ENCODE assay signal across 8 mouse cellular contexts in genomic region chr2:34784085-34784484, GRCm38 (mm10). TPM values are rescaled to one million over a fixed set of nuclear protein-coding genes. Genes with fewer than 3 reads are reported as not detected.
A peak's percentile ranks its signal among the peaks of the same experiment; 100 is the strongest.
DNase-seq lines count a peak whose midpoint lies in the region.

No protein-coding gene starts in this region.

- intact Hi-C loops in left cerebral cortex, postnatal 14 days (cut with DNase I): no loop called here

- peak; percentile 34 to 36 for DNase-seq in left cerebral cortex, postnatal 14 days (ENCODE audit: low spot score in 2 of 2)
- no peak for DNase-seq in left cerebral cortex, adult 8-10 months (ENCODE audit: low spot score in 2 of 2)
- peak; percentile 79 for DNase-seq in R1 (ENCODE audit: low read depth, low spot score)
- peak; percentile 59 for DNase-seq in embryo, embryonic 10 days (ENCODE audit: low spot score)
- DNase-seq in kidney, adult 8-10 months: peak; percentile 23 to 61
- DNase-seq in lung, postnatal 4 days: peak; percentile 32 to 64
- peak; percentile 69 for DNase-seq in thymus, postnatal 25 days
- DNase-seq in ovary, postnatal 10 days (ENCODE audit: low spot score): no peak

RNA-seq across cellular contexts. Expression of gene Hspa5, which starts 12.3 kb away (rescaled TPM):
- total RNA-seq in left cerebral cortex, postnatal 14 days (2021): 100 to 1,000 TPM; 260 to 334 TPM
- 100 to 1,000 TPM; 180 to 225 (median 222) TPM for total RNA-seq in left cerebral cortex, adult 8-10 months (2022)

RNA-seq across cellular contexts. Expression of gene Rabepk, which starts 15.6 kb away (rescaled TPM):
- total RNA-seq in left cerebral cortex, postnatal 14 days (2021): 10 to 100 TPM; 25.8 to 26.2 TPM
- total RNA-seq in left cerebral cortex, adult 8-10 months (2022): 10 to 100 TPM; 31.8 to 36.6 (median 32.6) TPM

RNA-seq across cellular contexts. Expression of gene Gapvd1, which starts 29.1 kb away (rescaled TPM):
- 100 to 1,000 TPM; 105 to 106 TPM for total RNA-seq in left cerebral cortex, postnatal 14 days (2021)
- 10 to 100 TPM; 92.9 to 97.7 (median 96.1) TPM for total RNA-seq in left cerebral cortex, adult 8-10 months (2022)

RNA-seq across cellular contexts. Expression of gene Fbxw2, which starts 42.0 kb away (rescaled TPM):
- total RNA-seq in left cerebral cortex, postnatal 14 days (2021): 10 to 100 TPM; 90.7 to 98.6 TPM
- 10 to 100 TPM; 84.5 to 99.0 (median 96.9) TPM for total RNA-seq in left cerebral cortex, adult 8-10 months (2022)

RNA-seq across cellular contexts. Expression of gene Gm34653, which starts 48.7 kb away (rescaled TPM):
- total RNA-seq in left cerebral cortex, postnatal 14 days (2021): not detected
- not detected for total RNA-seq in left cerebral cortex, adult 8-10 months (2022)

Comparison
In these comparisons a context has a peak if more than half of its experiments do, and no peak if none do; other contexts are left out.
1. DNase-seq: peak in left cerebral cortex, postnatal 14 days (2 of 2), R1 (single experiment), embryo, embryonic 10 days (single experiment), kidney, adult 8-10 months (2 of 2), lung, postnatal 4 days (2 of 2) and thymus, postnatal 25 days (single experiment); none in left cerebral cortex, adult 8-10 months (0 of 2) and ovary, postnatal 10 days (single experiment).